Mouse (Mus musculus): ENCODE measurements at regions not wholly inside any gene's neighbourhood (a gene's known extent, or its start where the extent isn't known, plus 50 kb on each side); places are given as distances from the start of the nearest gene placed in this dataset.
"Not testable (repeated sequence)": the region's sequence is repeated elsewhere in the genome, so short reads cannot be mapped to it uniquely, and the experiment has no call there.

GRCm38 (mm10) chrX:40707176-40707575 lies 693.5 kb upstream of the Gria3 start:
- H3K9me3 ChIP-seq (replicated peaks; ENCODE audit: low read length); H3K79me2 ChIP-seq (replicated peaks; ENCODE audit: control insufficient read depth, extremely low read depth, insufficient read depth, poor library complexity, severe bottlenecking); H3K4me2 ChIP-seq (ENCODE audit: insufficient read depth, low read depth, poor library complexity, severe bottlenecking); in situ Hi-C loops (cut with MboI; ENCODE audit: low pct_ligation_motif_present, low pct_unique_long_range_greater_than_20kb, low sequenced_read_pairs); H3K4me3 ChIP-seq (replicated peaks in 1 of 3; ENCODE audit: low read depth in 2 of 3, low read length in 2 of 3, poor library complexity in 1 of 3); dilution Hi-C loops (cut with MboI; ENCODE audit: extremely low pct_ligation_motif_present, extremely low pct_unique_long_range_greater_than_20kb, low sequenced_read_pairs); DNase-seq (ENCODE audit: extremely low read depth); H3K27ac ChIP-seq (ENCODE audit: insufficient read depth, low read depth); H3K9ac ChIP-seq (ENCODE audit: insufficient read depth, low read depth); H3K36me3 ChIP-seq (replicated peaks in 1 of 2; ENCODE audit: control insufficient read depth in 1 of 2, insufficient read depth in 1 of 2, low read length in 1 of 2); H3K27me3 ChIP-seq (replicated peaks); H3K4me1 ChIP-seq (ENCODE audit: control insufficient read depth in 1 of 2, insufficient read depth in 2 of 2): not testable (repeated sequence)

- in situ Hi-C loops (cut with MboI; ENCODE audit: low pct_ligation_motif_present, low pct_unique_long_range_greater_than_20kb, low sequenced_read_pairs), result no loop called here
- Histone ChIP-seq H3K9me3 (replicated peaks; ENCODE audit: low read length) (no peaks in the 10 kb centered on the region), H3K36me3 (replicated peaks in 1 of 2; ENCODE audit: control insufficient read depth in 1 of 2, insufficient read depth in 1 of 2, low read length in 1 of 2) (no peaks in the 10 kb centered on the region), H3K27ac (ENCODE audit: insufficient read depth, low read depth) (no peak overlapping the region), H3K79me2 (replicated peaks; ENCODE audit: control insufficient read depth, extremely low read depth, insufficient read depth, poor library complexity, severe bottlenecking) (no peaks in the 10 kb centered on the region), H3K27me3 (replicated peaks) (no peaks in the 10 kb centered on the region), H3K4me1 (ENCODE audit: control insufficient read depth in 1 of 2, insufficient read depth in 2 of 2) (no peaks in the 10 kb centered on the region), H3K4me3 (replicated peaks in 1 of 3; ENCODE audit: low read depth in 2 of 3, low read length in 2 of 3, poor library complexity in 1 of 3) (no peak overlapping the region), H3K9ac (ENCODE audit: insufficient read depth, low read depth) (no peak overlapping the region), H3K4me2 (ENCODE audit: insufficient read depth, low read depth, poor library complexity, severe bottlenecking) (no peak overlapping the region)
- TF ChIP-seq TCF12 (IDR thresholded peaks at IDR 0.05; ENCODE audit: low read depth, low read length), result no peak
- TF ChIP-seq MXI1 (IDR thresholded peaks at IDR 0.05; ENCODE audit: low read depth, low read length), result no peak
- no peak for TF ChIP-seq CTCF (conservative IDR thresholded peaks at IDR 0.05 in 1 of 2, IDR thresholded peaks at IDR 0.05 in 1 of 2; ENCODE audit: low read depth in 2 of 2, low read length in 2 of 2)
- no peak for TF ChIP-seq POLR2AphosphoS2 (IDR thresholded peaks at IDR 0.05; ENCODE audit: low read depth, low read length)
- TF ChIP-seq E2F4 (IDR thresholded peaks at IDR 0.05; ENCODE audit: insufficient replicate concordance, low read depth, low read length), result no peak
- TF ChIP-seq ZMIZ1 (IDR thresholded peaks at IDR 0.05; ENCODE audit: low read depth, low read length), result no peak
- TF ChIP-seq UBTF (IDR thresholded peaks at IDR 0.05; ENCODE audit: low read depth, low read length), result no peak
- no peak for TF ChIP-seq ZNF384 (IDR thresholded peaks at IDR 0.05; ENCODE audit: low read depth, low read length)
- TF ChIP-seq CHD2 (IDR thresholded peaks at IDR 0.05; ENCODE audit: low read length), result no peak
- TF ChIP-seq POLR2A (IDR thresholded peaks at IDR 0.05; ENCODE audit: low read depth, low read length), result no peak
- TF ChIP-seq RCOR1 (conservative IDR thresholded peaks at IDR 0.05; ENCODE audit: low read depth, low read length), result no peak
- TF ChIP-seq ETS1 (conservative IDR thresholded peaks at IDR 0.05; ENCODE audit: low read depth, low read length), result no peak
- no peak for TF ChIP-seq MAFK (IDR thresholded peaks at IDR 0.05; ENCODE audit: insufficient replicate concordance, low read length)
- no peak for DNase-seq (ENCODE audit: extremely low read depth)
- dilution Hi-C loops (cut with MboI; ENCODE audit: extremely low pct_ligation_motif_present, extremely low pct_unique_long_range_greater_than_20kb, low sequenced_read_pairs), result no loop called here
Observed at GRCm38 (mm10) chrX:40708631-40709030, 692.0 kb upstream of the Gria3 start.

GRCm38 (mm10) chrX:40740701-40741344 lies 659.8 kb upstream of the Gria3 start:
- Histone ChIP-seq H3K79me2 (replicated peaks; ENCODE audit: control insufficient read depth, extremely low read depth, insufficient read depth, poor library complexity, severe bottlenecking) (no peaks in the 10 kb centered on the region), H3K4me1 (ENCODE audit: control insufficient read depth in 1 of 2, insufficient read depth in 2 of 2) (peaks cover 0 to 4% of the 10 kb centered on the region in 2 experiments; a peak in 1 of 4 replicates), H3K4me2 (ENCODE audit: insufficient read depth, low read depth, poor library complexity, severe bottlenecking) (no peak overlapping the region), H3K4me3 (replicated peaks in 1 of 3; ENCODE audit: low read depth in 2 of 3, low read length in 2 of 3, poor library complexity in 1 of 3) (no peak overlapping the region), H3K9ac (ENCODE audit: insufficient read depth, low read depth) (no peak overlapping the region), H3K27ac (ENCODE audit: insufficient read depth, low read depth) (no peak overlapping the region), H3K27me3 (replicated peaks) (no peaks in the 10 kb centered on the region), H3K36me3 (replicated peaks in 1 of 2; ENCODE audit: control insufficient read depth in 1 of 2, insufficient read depth in 1 of 2, low read length in 1 of 2) (no peaks in the 10 kb centered on the region), H3K9me3 (replicated peaks; ENCODE audit: low read length) (no peaks in the 10 kb centered on the region)
- in situ Hi-C loops (cut with MboI; ENCODE audit: low pct_ligation_motif_present, low pct_unique_long_range_greater_than_20kb, low sequenced_read_pairs), result no loop called here
- TF ChIP-seq JUND (conservative IDR thresholded peaks at IDR 0.05; ENCODE audit: low read depth, low read length) (no peak), TBP (conservative IDR thresholded peaks at IDR 0.05; ENCODE audit: low read depth, low read length) (no peak), IRF4 (IDR thresholded peaks at IDR 0.05; ENCODE audit: low read depth, low read length) (no peak), SIN3A (IDR thresholded peaks at IDR 0.05; ENCODE audit: low read length) (no peak), NELFE (IDR thresholded peaks at IDR 0.05; ENCODE audit: low read depth, low read length) (no peak)
- dilution Hi-C loops (cut with MboI; ENCODE audit: extremely low pct_ligation_motif_present, extremely low pct_unique_long_range_greater_than_20kb, low sequenced_read_pairs), result no loop called here
- DNase-seq (ENCODE audit: extremely low read depth), result peak; percentile 0
